Mouse (Mus musculus) cerebellum, postnatal 36 days (tissue): ENCODE results near the gene Cpm.

Source experiments
- DNase-seq, 2 experiments: peaks; one replicate each; pipeline ENCODE4 v3.0.0; 2021 to 2022; ENCODE audit warnings: mixed read lengths in 2 of 2

Cpm gene

GRCm38 (mm10) chr10:117620934-117621501, 8.3 kb upstream of the Cpm start:
- no peak for DNase-seq

- DNase-seq = no peak
Measured at GRCm38 (mm10) chr10:117621616-117622533, 7.4 kb upstream of the Cpm start.

GRCm38 (mm10) chr10:117623358-117623757, 5.9 kb upstream of the Cpm start:
- DNase-seq = no peak

- no peak for DNase-seq
Measured at GRCm38 (mm10) chr10:117624222-117624621, 5.1 kb upstream of the Cpm start.

GRCm38 (mm10) chr10:117624655-117625497, 4.4 kb upstream of the Cpm start:
- no peak for DNase-seq

GRCm38 (mm10) chr10:117625500-117626296, 3.6 kb upstream of the Cpm start:
- no peak for DNase-seq

GRCm38 (mm10) chr10:117626297-117626613, 3.0 kb upstream of the Cpm start:
- no peak for DNase-seq

GRCm38 (mm10) chr10:117626840-117627615, 2.3 kb upstream of the Cpm start:
- DNase-seq = no peak

- DNase-seq = no peak
Measured at GRCm38 (mm10) chr10:117627616-117627930, 1.7 kb upstream of the Cpm start.

- DNase-seq = no peak
Measured at GRCm38 (mm10) chr10:117627949-117628348, 1.4 kb upstream of the Cpm start.

GRCm38 (mm10) chr10:117628363-117629168, 734 bp upstream of the Cpm start:
- DNase-seq = no peak

GRCm38 (mm10) chr10:117630176-117630575, 876 bp downstream of the Cpm start:
- DNase-seq = no peak

GRCm38 (mm10) chr10:117630810-117631209, 1.5 kb downstream of the Cpm start:
- DNase-seq = no peak

GRCm38 (mm10) chr10:117631562-117632259, 2.4 kb downstream of the Cpm start:
- DNase-seq = no peak

- no peak for DNase-seq
Measured at GRCm38 (mm10) chr10:117632394-117632793, 3.1 kb downstream of the Cpm start.

GRCm38 (mm10) chr10:117633564-117634208, 4.4 kb downstream of the Cpm start:
- DNase-seq = no peak

- no peak for DNase-seq
Measured at GRCm38 (mm10) chr10:117634323-117635030, 5.2 kb downstream of the Cpm start.

- no peak for DNase-seq
Measured at GRCm38 (mm10) chr10:117635078-117635771, 5.9 kb downstream of the Cpm start.
